Mouse (Mus musculus): Measurements from ENCODE around the gene Il18rap. TPM values are rescaled to one million over a fixed set of nuclear protein-coding genes. Genes with fewer than 3 reads are reported as not detected.
"Not testable (repeated sequence)": the region's sequence is repeated elsewhere in the genome, so short reads cannot be mapped to it uniquely, and the experiment has no call there.

The Il18rap gene
- polyA plus RNA-seq, 1 experiment from 2014 or later, result 0.08 TPM

DNA sequence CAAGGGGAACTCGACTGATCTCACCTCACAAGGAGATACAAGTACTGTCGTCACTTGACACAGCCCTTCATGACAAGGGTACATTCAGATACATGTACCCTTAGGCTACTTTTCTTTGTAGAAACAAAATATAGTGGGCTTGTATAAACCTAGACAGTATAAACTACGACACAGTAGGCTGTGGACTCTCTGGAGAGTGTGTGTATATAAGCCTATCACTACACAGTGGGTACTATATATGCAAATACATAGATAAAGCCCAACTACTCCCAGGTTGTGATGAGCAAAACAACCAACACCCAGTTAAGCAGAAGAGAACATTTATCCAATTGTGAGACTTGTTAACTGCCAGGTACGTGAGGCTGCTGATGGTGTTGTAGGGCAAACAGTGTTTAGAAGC, 31.5 kb downstream of the Il18rap start:
- Histone ChIP-seq H3K27me3 (replicated peaks) (no peaks in the 10 kb centered on the region), H3K27ac (ENCODE audit: poor library complexity, severe bottlenecking) (no peak overlapping the region), H3K36me3 (no peaks in the 10 kb centered on the region), H3K4me2 (no peak overlapping the region), H3K9me3 (replicated peaks) (no peaks in the 10 kb centered on the region), H3K4me3 (no peak overlapping the region), H3K9ac (no peak overlapping the region), H3K4me1 (replicated peaks) (no peaks in the 10 kb centered on the region)
- no peak for ATAC-seq (ENCODE audit: insufficient number of reproducible peaks, low FRiP score)
- 63% methylated on average over 4 of the region's 4 CpGs for WGBS

- no peak overlapping the region for H3K4me2 ChIP-seq
- H3K27me3 ChIP-seq (replicated peaks), result no peaks in the 10 kb centered on the region
- no peak for ATAC-seq (ENCODE audit: insufficient number of reproducible peaks, low FRiP score)
- H3K27ac ChIP-seq (ENCODE audit: poor library complexity, severe bottlenecking), result no peak overlapping the region
- H3K4me3 ChIP-seq, result no peak overlapping the region
- H3K9me3 ChIP-seq (replicated peaks), result no peaks in the 10 kb centered on the region
- H3K4me1 ChIP-seq (replicated peaks), result no peaks in the 10 kb centered on the region
- H3K9ac ChIP-seq, result no peak overlapping the region
- WGBS, result 74% methylated on average over 11 of the region's 11 CpGs
- H3K36me3 ChIP-seq, result no peaks in the 10 kb centered on the region
These were observed 32.0 kb downstream of the Il18rap start for GRCm38 (mm10) chr1:40547064-40547572.

- WGBS, result 62% methylated on average over 10 of the region's 10 CpGs
- H3K9ac ChIP-seq, result no peak overlapping the region
- no peaks in the 10 kb centered on the region for H3K27me3 ChIP-seq (replicated peaks)
- H3K9me3 ChIP-seq (replicated peaks), result no peaks in the 10 kb centered on the region
- no peak for ATAC-seq (ENCODE audit: insufficient number of reproducible peaks, low FRiP score)
- H3K27ac ChIP-seq (ENCODE audit: poor library complexity, severe bottlenecking), result no peak overlapping the region
- H3K4me3 ChIP-seq, result no peak overlapping the region
- no peaks in the 10 kb centered on the region for H3K4me1 ChIP-seq (replicated peaks)
- no peak overlapping the region for H3K4me2 ChIP-seq
- H3K36me3 ChIP-seq, result no peaks in the 10 kb centered on the region
These were observed 32.6 kb downstream of the Il18rap start for GRCm38 (mm10) chr1:40547762-40548161.

DNA sequence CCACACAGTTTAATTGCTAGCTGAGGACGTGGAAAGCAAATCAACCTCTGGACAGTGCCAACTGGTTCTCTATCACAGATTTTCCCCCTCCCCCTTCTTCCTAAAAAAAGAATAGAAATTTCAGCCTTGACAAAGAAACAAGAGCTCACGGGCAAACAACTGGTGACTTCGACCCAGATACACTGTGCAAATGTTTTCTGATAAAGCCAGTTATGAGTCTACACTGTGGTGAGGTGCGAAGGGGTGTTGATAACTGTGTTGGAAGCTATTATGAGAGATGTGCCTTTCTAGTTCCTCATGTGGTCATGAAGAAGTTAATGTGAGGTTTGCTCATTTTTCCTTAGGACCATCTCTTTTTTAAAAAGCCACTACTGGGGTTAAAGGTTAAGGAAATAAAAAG, 54.2 kb downstream of the Il18rap start:
- H3K27me3 ChIP-seq (replicated peaks), result no peaks in the 10 kb centered on the region
- 56% methylated on average over 4 of the region's 4 CpGs for WGBS

DNA sequence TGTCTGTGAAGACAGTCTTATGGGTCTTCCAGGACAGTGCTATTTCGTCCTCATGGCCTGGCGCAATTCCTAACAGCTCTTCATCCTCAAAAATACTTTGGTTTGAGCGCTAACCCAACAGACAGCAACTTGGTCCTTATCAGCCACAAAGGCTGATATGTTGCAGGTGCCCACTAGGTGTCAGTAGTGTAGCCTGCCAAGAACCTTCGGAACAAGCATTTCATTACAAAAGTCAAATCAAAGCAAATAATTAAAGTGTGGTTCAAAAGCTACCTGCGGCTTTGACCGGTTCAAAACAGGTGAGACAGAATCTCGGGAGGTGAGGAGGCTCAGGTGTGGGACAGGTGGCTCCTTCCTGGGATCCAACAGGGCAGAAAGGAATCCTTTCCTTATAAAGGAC, 64.6 kb downstream of the Il18rap start, which contains the start of gene Slc9a4:
Gene Slc9a4, plus strand, starts transcription at position 298 of the 400 bp plus-strand sequence.
- H3K4me1 ChIP-seq (replicated peaks), result no peaks in the 10 kb centered on the region
- no peak within 1 kb of the TSS for H3K27ac ChIP-seq (ENCODE audit: poor library complexity, severe bottlenecking)
- H3K4me3 ChIP-seq, result no peak within 1 kb of the TSS
- WGBS, result 8% methylated on average over 7 of the region's 7 CpGs
- H3K36me3 ChIP-seq, result no peaks in the 10 kb centered on the region
- ATAC-seq (ENCODE audit: insufficient number of reproducible peaks, low FRiP score), result no peak
- H3K9me3 ChIP-seq (replicated peaks), result no peaks in the 10 kb centered on the region
- peak within 1 kb of the TSS; percentile 39 for H3K4me2 ChIP-seq
- no peak within 1 kb of the TSS for H3K9ac ChIP-seq
- H3K27me3 ChIP-seq (replicated peaks), result peaks cover 8% of the 10 kb centered on the region

More for the DNA sequence above, 54.2 kb downstream of the Il18rap start:
- Histone ChIP-seq H3K36me3 (no peaks in the 10 kb centered on the region), H3K4me1 (replicated peaks) (no peaks in the 10 kb centered on the region), H3K4me2 (no peak overlapping the region), H3K9me3 (replicated peaks) (no peaks in the 10 kb centered on the region), H3K27ac (ENCODE audit: poor library complexity, severe bottlenecking) (no peak overlapping the region), H3K4me3 (no peak overlapping the region), H3K9ac (no peak overlapping the region)
- no peak for ATAC-seq (ENCODE audit: insufficient number of reproducible peaks, low FRiP score)

- Histone ChIP-seq H3K9me3 (replicated peaks) (no peaks in the 10 kb centered on the region), H3K9ac (no peak overlapping the region), H3K4me1 (replicated peaks) (no peaks in the 10 kb centered on the region), H3K36me3 (no peaks in the 10 kb centered on the region), H3K27me3 (replicated peaks) (peaks cover 8% of the 10 kb centered on the region), H3K4me3 (no peak overlapping the region), H3K4me2 (peak overlapping the region; percentile 39; the same call in 1 of the 2 replicates), H3K27ac (ENCODE audit: poor library complexity, severe bottlenecking) (no peak overlapping the region)
- ATAC-seq (ENCODE audit: insufficient number of reproducible peaks, low FRiP score), result no peak
- 62% methylated on average over 14 of the region's 14 CpGs for WGBS
These were observed 65.1 kb downstream of the Il18rap start for GRCm38 (mm10) chr1:40580269-40580668.

DNA sequence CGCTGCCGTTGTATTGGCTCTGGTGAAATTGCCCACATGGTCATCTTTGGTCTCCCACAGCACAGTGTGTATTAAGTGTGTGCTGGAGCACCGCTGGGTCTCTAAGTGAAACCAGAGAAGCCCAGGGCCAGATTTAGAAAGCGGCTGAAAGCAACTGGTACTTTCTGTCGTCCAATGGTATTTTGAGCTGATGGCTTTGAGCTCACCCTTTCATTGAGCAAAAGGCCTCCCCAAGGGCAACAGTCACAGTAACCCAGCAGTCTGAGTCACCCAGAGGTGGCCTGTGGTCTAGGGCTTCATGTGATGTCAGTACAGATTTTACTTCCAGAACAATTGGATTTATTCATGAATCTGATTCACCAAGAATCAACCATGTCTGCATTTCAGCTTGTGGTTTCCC, 71.6 kb downstream of the Il18rap start:
- no peak overlapping the region for H3K4me2 ChIP-seq
- ATAC-seq (ENCODE audit: insufficient number of reproducible peaks, low FRiP score), result no peak
- no peak overlapping the region for H3K9ac ChIP-seq
- WGBS, result 70% methylated on average over 5 of the region's 5 CpGs
- no peaks in the 10 kb centered on the region for H3K27me3 ChIP-seq (replicated peaks)
- no peaks in the 10 kb centered on the region for H3K9me3 ChIP-seq (replicated peaks)
- no peak overlapping the region for H3K27ac ChIP-seq (ENCODE audit: poor library complexity, severe bottlenecking)
- H3K4me3 ChIP-seq, result no peak overlapping the region
- no peaks in the 10 kb centered on the region for H3K4me1 ChIP-seq (replicated peaks)
- no peaks in the 10 kb centered on the region for H3K36me3 ChIP-seq

DNA sequence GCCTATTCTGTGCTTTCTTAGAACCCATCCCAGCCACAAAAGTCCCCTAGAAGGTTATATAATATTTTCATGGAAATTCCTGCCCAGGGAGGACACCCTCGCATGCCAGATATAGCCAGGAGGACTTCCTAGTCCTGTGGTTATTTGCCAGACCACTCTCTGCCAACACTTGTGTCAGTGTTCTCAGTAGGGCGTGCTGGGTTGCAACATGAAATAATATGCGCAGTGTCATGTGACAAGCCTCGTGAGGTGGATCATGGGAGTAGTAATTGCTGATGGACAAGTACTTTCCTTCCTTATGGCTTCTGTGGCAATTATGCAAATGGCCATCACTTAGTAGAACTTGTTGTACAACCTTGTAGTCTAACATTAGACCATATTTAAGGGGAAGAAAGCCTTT, 75.8 kb downstream of the Il18rap start:
- Histone ChIP-seq H3K4me3 (no peak overlapping the region), H3K27me3 (replicated peaks) (no peaks in the 10 kb centered on the region), H3K9me3 (replicated peaks) (no peaks in the 10 kb centered on the region), H3K9ac (no peak overlapping the region), H3K27ac (ENCODE audit: poor library complexity, severe bottlenecking) (no peak overlapping the region), H3K36me3 (no peaks in the 10 kb centered on the region), H3K4me1 (replicated peaks) (no peaks in the 10 kb centered on the region), H3K4me2 (no peak overlapping the region)
- WGBS, result 77% methylated on average over 4 of the region's 4 CpGs
- ATAC-seq (ENCODE audit: insufficient number of reproducible peaks, low FRiP score), result no peak

DNA sequence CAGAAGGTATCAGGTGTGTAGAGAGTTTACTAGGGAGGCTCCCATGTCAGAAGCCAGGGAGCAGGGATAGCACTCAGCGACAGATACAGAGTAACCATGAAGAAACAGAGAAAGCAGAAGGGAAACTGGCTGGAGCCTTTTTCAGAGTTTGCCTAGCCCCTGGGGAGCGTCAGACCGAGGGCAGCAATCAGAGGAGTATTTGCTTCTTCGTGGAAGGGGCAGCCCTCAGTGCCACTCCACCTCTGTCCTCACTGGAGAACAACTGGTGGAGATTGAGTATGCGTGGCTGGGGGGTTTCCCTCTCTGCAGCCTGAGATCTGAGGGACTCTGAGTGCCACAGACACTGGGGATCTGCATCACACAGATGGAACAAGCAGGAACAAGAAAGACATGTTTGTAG, 82.7 kb downstream of the Il18rap start:
- no peaks in the 10 kb centered on the region for H3K36me3 ChIP-seq
- WGBS, result 53% methylated on average over 5 of the region's 5 CpGs
- H3K4me3 ChIP-seq, result no peak overlapping the region
- H3K9me3 ChIP-seq (replicated peaks), result no peaks in the 10 kb centered on the region
- H3K4me1 ChIP-seq (replicated peaks), result no peaks in the 10 kb centered on the region
- no peak overlapping the region for H3K9ac ChIP-seq
- no peak for ATAC-seq (ENCODE audit: insufficient number of reproducible peaks, low FRiP score)
- no peaks in the 10 kb centered on the region for H3K27me3 ChIP-seq (replicated peaks)
- no peak overlapping the region for H3K27ac ChIP-seq (ENCODE audit: poor library complexity, severe bottlenecking)
- no peak overlapping the region for H3K4me2 ChIP-seq

DNA sequence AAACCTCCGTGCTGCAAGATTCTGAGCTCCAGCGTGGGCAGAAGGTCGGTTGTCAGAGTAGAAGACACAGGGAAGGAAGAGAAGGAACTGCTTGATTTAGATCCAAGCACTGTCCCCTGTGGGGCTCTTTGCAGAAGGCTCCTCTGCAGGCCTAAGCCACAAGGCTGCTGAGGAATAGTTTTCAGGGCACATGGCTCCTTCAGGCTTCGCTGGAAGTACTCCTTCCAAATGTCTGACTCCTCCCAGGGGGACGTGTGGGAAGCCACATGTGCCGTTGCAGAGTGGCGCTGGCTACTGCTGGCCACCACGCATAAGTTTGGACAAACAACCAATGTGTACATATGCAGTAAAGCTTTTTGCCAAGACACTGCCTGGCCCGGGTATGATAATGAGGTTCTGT, 84.5 kb downstream of the Il18rap start:
- H3K27ac ChIP-seq (ENCODE audit: poor library complexity, severe bottlenecking); H3K9ac ChIP-seq; H3K9me3 ChIP-seq (replicated peaks); H3K36me3 ChIP-seq; H3K4me1 ChIP-seq (replicated peaks); H3K4me3 ChIP-seq; H3K4me2 ChIP-seq; ATAC-seq (ENCODE audit: insufficient number of reproducible peaks, low FRiP score); H3K27me3 ChIP-seq (replicated peaks): not testable (repeated sequence)
- WGBS, result 87% methylated on average over 9 of the region's 9 CpGs

GRCm38 (mm10) chr1:40600394-40601327, 85.5 kb downstream of the Il18rap start:
- Histone ChIP-seq H3K4me3 (no peak overlapping the region), H3K9me3 (replicated peaks) (no peaks in the 10 kb centered on the region), H3K27ac (ENCODE audit: poor library complexity, severe bottlenecking) (no peak overlapping the region), H3K4me1 (replicated peaks) (no peaks in the 10 kb centered on the region), H3K4me2 (no peak overlapping the region), H3K36me3 (no peaks in the 10 kb centered on the region), H3K9ac (no peak overlapping the region), H3K27me3 (replicated peaks) (no peaks in the 10 kb centered on the region)
- no peak for ATAC-seq (ENCODE audit: insufficient number of reproducible peaks, low FRiP score)
- 65% methylated on average over 25 of the region's 25 CpGs for WGBS
